Mouse (Mus musculus): ENCODE data around the gene Gm853.

- TF ChIP-seq POLR2A (IDR thresholded peaks at IDR 0.05; ENCODE audit: extremely low read depth, insufficient read depth, low read length), result no peak
- TF ChIP-seq CTCF (IDR thresholded peaks at IDR 0.05; ENCODE audit: extremely low read depth, insufficient read depth, low read length), result no peak
Observed at GRCm38 (mm10) chr4:130166592-130166991, 55.6 kb downstream of the Gm853 start.
